Mouse (Mus musculus): ENCODE measurements around the gene Lyrm9. TPM values are rescaled to one million over a fixed set of nuclear protein-coding genes. Genes with fewer than 3 reads are reported as not detected.

The Lyrm9 gene
- polyA plus RNA-seq, 1 experiment from 2014 or later: 30.4 TPM

Other genes starting within 250 kb of the Lyrm9 start
- 29.9 and 31.8 TPM in 2 replicates for gene Nlk, start 129.2 kb upstream of the Lyrm9 start, polyA plus RNA-seq (2015; fragmentation: Nextera tagmentation; extraction: Ambion mirVana)
- gene Ccnq, start 74.9 kb upstream of the Lyrm9 start, polyA plus RNA-seq (2015; fragmentation: Nextera tagmentation; extraction: Ambion mirVana): 28.3 and 33.3 TPM in 2 replicates
- gene Nos2, start 94.2 kb downstream of the Lyrm9 start, polyA plus RNA-seq (2015; fragmentation: Nextera tagmentation; extraction: Ambion mirVana): 1.3 and 1.5 TPM in 2 replicates
- 10.6 and 12.3 TPM in 2 replicates for gene Lgals9, start 158.4 kb downstream of the Lyrm9 start, polyA plus RNA-seq (2015; fragmentation: Nextera tagmentation; extraction: Ambion mirVana)